Mouse (Mus musculus) liver, adult 2 months (tissue): ENCODE measurements around the gene Pyy.

Experiments used
- CTCF ChIP-seq: fragments of 200-500 bp; IDR thresholded peaks from 2 replicates; pipeline ENCODE4 v1.5.1; 2011; ENCODE audit warnings: low read depth, low read length, control low read depth
- POLR2A ChIP-seq: fragments of 200-500 bp; IDR thresholded peaks from 2 replicates; pipeline ENCODE4 v1.6.1; 2011; ENCODE audit warnings: low read length, control low read depth; ENCODE audit not compliant: insufficient read depth; ENCODE audit errors: extremely low read depth

- TF ChIP-seq CTCF (no peak), POLR2A (no peak)
Measured at GRCm38 (mm10) chr11:102063076-102063475, 44.6 kb downstream of the Pyy start.
